Mouse (Mus musculus) neural tube, embryonic 14.5 days (tissue): ENCODE results near the gene Mospd3. TPM values are rescaled to one million over a fixed set of nuclear protein-coding genes. Genes with fewer than 3 reads are reported as not detected.
A peak's percentile ranks its signal among the peaks of the same experiment; 100 is the strongest.

Experiments used
- ATAC-seq: fragments of 200-750 bp; cut with Nextera tagmentation; 2 replicates; pipeline ENCODE4 v1.8.0; 2017; ENCODE audit warnings: low read depth, mild to moderate bottlenecking, moderate TSS enrichment, moderate library complexity
- H3K27ac ChIP-seq: fragments of 300-500 bp; sonication (generic); 2 replicates; pipeline ENCODE4 v1.5.1; 2014; ENCODE audit warnings: low read depth, mild to moderate bottlenecking, control low read depth, low read length, moderate library complexity, mixed read lengths
- H3K27me3 ChIP-seq: fragments of 300-500 bp; sonication (generic); 2 replicates; pipeline ENCODE4 v1.6.1; 2014; ENCODE audit warnings: low read length; ENCODE audit not compliant: control insufficient read depth, insufficient read depth
- H3K36me3 ChIP-seq: fragments of 300-500 bp; sonication (generic); 2 replicates; pipeline ENCODE4 v1.6.1; 2014; ENCODE audit warnings: low read length, mixed read lengths; ENCODE audit not compliant: control insufficient read depth, insufficient read depth
- H3K4me1 ChIP-seq: fragments of 300-500 bp; sonication (generic); 2 replicates; pipeline ENCODE4 v1.6.1; 2014; ENCODE audit warnings: low read length; ENCODE audit not compliant: control insufficient read depth, insufficient read depth
- H3K4me2 ChIP-seq: fragments of 300-500 bp; sonication (generic); 2 replicates; pipeline ENCODE4 v1.6.1; 2014; ENCODE audit warnings: mild to moderate bottlenecking, low read depth, low read length, control low read depth
- H3K4me3 ChIP-seq: fragments of 300-500 bp; sonication (generic); 2 replicates; pipeline ENCODE4 v1.5.1; 2014; ENCODE audit warnings: low read depth, low read length, control low read depth, mixed read lengths
- H3K9ac ChIP-seq: fragments of 300-500 bp; sonication (generic); replicated peaks from 2 replicates; pipeline ENCODE4 v1.6.1; 2014; ENCODE audit warnings: low read depth, mild to moderate bottlenecking, control low read depth, low read length, mixed read lengths
- H3K9me3 ChIP-seq: fragments of 300-500 bp; sonication (generic); 2 replicates; pipeline ENCODE4 v1.6.1; 2016; ENCODE audit warnings: low read length; ENCODE audit not compliant: control insufficient read depth
- WGBS: fragments of 180-500 bp; shearing (Covaris S2); extraction: QIAGEN DNeasy Blood & Tissue Kit; methylation state at CpG from one replicate; pipeline ENCODE4 v1.1.7; 2014; 5-methylcytosine and 5-hydroxymethylcytosine counted together
- polyA plus RNA-seq: library from polyadenylated mRNA; unstranded; fragments of >200 nt; fragmentation: Nextera tagmentation; extraction: Ambion mirVana; gene quantifications from 2 replicates; pipeline ENCODE4 v1.2.1, GENCODE M21; 2014

Gene Mospd3
- 80.5 and 90.7 TPM in 2 replicates for polyA plus RNA-seq

DNA sequence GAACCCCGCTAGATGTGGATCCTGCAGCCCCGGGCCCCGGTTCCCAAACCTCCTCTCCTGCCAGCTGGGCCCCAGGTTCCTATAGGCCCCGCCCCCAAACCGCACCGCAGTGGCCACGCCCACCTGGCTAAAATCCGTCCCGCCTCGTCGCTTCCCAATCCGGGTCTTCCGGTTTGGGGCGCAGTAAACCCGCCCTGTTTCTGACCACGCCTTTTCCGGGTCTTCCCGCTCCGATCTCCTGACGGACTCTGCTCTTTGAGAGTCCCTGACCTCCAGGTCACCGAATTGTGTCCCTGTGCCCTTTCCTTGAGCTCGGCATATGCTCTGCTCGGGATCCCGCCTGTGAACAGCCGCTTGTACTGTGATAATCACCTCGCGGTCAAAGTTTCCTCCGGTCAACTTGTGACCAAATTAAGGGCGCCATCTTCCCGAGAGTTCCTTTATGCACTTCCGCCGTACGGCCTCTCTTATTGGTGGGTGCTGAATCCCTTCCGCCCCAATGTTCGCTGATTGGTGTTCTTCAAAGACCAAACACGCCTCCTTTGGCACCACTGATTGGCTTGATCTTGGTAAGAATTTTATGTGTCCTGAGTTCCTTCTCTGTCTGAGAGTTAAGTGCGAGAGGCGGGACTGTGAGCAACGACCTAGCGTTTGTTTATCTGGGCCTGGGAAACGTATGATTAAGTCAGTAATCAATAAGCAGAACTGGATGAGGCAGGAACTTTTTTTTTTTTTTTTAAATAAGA, at the start of gene Mospd3:
Gene Mospd3 (minus strand): TSS at position 440 of the 746 bp plus-strand sequence.
- ATAC-seq = peak; percentile 96
- Histone ChIP-seq H3K36me3 (no peaks in the 10 kb centered on the region), H3K27ac (peak within 1 kb of the TSS; percentile 76), H3K27me3 (no peaks in the 10 kb centered on the region), H3K9me3 (no peaks in the 10 kb centered on the region), H3K4me3 (peak within 1 kb of the TSS; percentile 74), H3K9ac (peak within 1 kb of the TSS; percentile 79), H3K4me1 (peaks cover 16% of the 10 kb centered on the region; the same call in 1 of the 2 replicates), H3K4me2 (peak within 1 kb of the TSS; percentile 80)
- WGBS = under 1% methylated on average over 41 of the region's 41 CpGs

DNA sequence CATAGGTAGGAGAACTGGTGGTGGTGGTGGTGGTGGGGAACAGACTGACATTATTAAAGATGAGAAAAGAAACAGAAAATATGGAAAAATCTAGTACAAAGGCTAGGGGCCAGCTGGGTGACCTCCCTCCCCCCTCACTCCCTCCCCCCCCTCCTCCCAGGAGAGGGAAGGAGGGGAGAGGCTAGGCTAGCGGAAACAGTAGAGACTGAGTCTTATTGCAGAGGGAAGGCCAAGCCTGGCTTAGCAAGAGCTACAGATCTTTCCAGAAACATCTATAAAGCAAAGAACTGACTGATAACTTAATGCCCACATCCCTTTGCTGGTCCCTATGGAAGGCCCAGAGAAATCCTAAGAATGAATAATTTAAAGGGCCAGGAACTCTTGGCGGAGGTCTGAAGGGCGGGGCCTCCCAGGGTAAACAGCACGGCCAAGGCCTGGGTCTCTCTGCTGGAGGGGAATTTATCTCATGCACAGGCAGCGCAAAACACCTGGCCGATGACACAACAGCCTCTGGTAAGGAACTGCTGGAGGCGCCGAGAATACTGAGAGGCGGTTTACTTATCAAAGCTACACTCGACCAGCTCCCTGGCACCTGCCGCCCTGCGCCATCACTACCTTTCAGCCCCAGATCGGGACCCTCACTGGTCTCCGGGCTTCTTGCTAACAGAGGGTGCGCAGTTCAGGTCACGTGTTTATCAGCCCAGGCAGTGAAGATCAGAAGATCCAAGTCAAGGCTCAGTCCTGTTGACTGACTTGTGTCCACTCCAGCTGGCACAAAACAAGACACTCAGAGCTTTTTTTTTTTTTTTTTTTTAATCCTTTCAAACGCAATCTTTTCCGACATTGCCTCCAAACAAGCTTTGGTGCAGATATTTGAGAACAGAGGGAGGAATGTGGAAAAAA, 49.1 kb upstream of the Mospd3 start:
- Histone ChIP-seq H3K9ac (0 out of 2 replicates have a peak overlapping the region, but pooled peaks have one; percentile 21), H3K4me1 (peaks cover 14% of the 10 kb centered on the region; the same call in 1 of the 2 replicates), H3K27me3 (peaks cover 14% of the 10 kb centered on the region), H3K9me3 (no peaks in the 10 kb centered on the region), H3K4me2 (no peak overlapping the region), H3K36me3 (peaks cover 5% of the 10 kb centered on the region; the same call in 1 of the 2 replicates), H3K27ac (no peak overlapping the region), H3K4me3 (no peak overlapping the region)
- ATAC-seq = no peak
- WGBS = 21% methylated on average over 18 of the region's 18 CpGs

DNA sequence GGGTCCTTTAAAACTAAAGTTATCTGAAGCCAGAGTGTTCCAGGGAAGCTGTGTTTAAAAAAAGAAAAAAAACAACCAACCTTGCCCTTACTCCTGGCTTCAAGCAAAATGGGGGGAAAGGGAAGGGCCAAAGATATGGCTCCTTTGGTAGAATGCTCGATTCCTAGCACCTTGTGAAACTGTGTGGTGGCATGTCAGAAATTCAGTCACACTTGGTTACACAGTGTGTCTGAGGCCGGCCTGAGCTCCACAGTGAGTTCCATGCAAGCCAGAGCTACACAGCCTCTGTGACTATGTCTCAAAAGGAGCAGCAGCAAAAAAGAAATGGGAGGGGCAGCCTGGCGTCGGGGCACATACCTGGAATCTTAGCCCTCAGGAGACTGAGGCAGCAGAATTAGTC, 48.4 kb upstream of the Mospd3 start:
- Histone ChIP-seq H3K9me3 (no peaks in the 10 kb centered on the region), H3K4me1 (peaks cover 14% of the 10 kb centered on the region; the same call in 1 of the 2 replicates), H3K27me3 (peaks cover 18% of the 10 kb centered on the region), H3K4me2 (no peak overlapping the region), H3K9ac (no peak overlapping the region), H3K36me3 (peaks cover 5% of the 10 kb centered on the region; the same call in 1 of the 2 replicates), H3K4me3 (no peak overlapping the region), H3K27ac (no peak overlapping the region)
- 50% methylated on average over 4 of the region's 4 CpGs for WGBS
- ATAC-seq = no peak

DNA sequence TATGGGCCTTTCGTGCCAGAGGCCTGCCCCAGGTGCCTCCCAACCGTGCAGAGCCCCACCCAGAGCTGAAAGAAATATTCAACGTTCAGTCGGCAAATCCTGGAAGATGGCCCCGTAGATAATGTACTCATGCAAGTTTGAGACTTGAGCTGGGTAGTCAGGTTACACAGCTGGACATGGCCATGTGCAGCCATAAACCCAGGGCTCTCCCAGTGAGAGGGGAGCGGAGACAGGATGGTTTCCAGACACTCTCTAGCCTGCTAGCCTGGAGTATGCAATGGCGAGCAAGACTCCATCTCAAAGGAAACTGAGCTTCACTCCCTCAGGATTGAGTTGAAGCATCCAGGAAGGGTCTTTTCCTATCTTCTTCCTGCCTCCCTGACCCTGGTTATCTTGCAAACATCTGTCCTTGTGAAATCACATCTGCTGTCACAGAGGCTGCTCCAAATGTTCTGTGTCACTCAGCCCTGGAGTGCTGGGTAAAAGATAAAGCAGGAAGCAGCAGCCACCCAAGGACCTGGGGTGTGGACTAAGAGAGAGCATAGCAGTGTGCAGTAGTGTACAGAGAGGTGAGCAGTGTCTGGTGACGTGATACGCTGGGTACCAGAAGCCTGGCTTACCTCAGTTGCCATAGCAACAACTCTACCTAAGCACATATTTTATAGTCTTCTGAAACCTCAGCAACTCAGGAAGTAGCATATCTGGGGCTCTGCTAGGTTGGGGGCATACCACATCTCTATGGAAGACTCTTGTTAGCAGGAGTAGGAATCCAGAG, 47.2 kb upstream of the Mospd3 start:
- Histone ChIP-seq H3K36me3 (peaks cover 5% of the 10 kb centered on the region; the same call in 1 of the 2 replicates), H3K27me3 (peaks cover 24% of the 10 kb centered on the region), H3K4me1 (peaks cover 14% of the 10 kb centered on the region; the same call in 1 of the 2 replicates), H3K9ac (0 out of 2 replicates have a peak overlapping the region, but pooled peaks have one; percentile 16), H3K4me3 (no peak overlapping the region), H3K4me2 (no peak overlapping the region), H3K27ac (no peak overlapping the region), H3K9me3 (no peaks in the 10 kb centered on the region)
- WGBS = 67% methylated on average over 9 of the region's 9 CpGs
- ATAC-seq = peak; percentile 62; the same call in 1 of the 2 replicates

DNA sequence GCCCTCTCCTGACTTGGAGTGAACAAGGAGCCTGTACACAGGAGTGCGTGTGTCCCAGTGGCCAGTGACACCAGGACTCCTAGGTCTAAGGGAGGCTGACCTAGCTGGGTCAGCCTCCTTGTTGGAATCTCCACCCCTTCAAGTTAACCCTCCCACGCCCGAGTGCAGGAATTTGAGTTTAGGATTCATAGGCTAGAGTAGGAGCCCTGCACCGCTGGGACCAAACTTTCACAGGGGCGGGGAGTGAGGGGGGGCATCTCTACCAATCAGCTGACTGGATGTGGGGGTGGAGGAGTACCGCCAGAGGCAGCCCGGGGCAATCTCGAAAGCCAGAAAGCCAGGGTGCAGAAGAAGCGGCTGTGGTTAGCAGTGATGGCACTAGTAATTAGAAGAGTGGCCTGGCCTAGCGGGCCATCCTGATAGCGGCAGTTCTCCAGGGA, 44.8 kb upstream of the Mospd3 start, which contains the start of gene Irs3:
Gene Irs3 (minus strand): TSS at position 63 of the 440 bp plus-strand sequence.
- no peaks in the 10 kb centered on the region for H3K9me3 ChIP-seq
- peaks cover 24% of the 10 kb centered on the region for H3K27me3 ChIP-seq
- 13% methylated on average over 11 of the region's 11 CpGs for WGBS
- peaks cover 4% of the 10 kb centered on the region; the same call in 1 of the 2 replicates for H3K36me3 ChIP-seq
- peak within 1 kb of the TSS; percentile 38; the same call in 1 of the 2 replicates for H3K4me2 ChIP-seq
- no peak for ATAC-seq
- H3K9ac ChIP-seq = 0 out of 2 replicates have a peak within 1 kb of the TSS, but pooled peaks have one; percentile 8
- H3K4me1 ChIP-seq = peaks cover 14% of the 10 kb centered on the region; the same call in 1 of the 2 replicates
- peak within 1 kb of the TSS; percentile 10 for H3K4me3 ChIP-seq
- no peak within 1 kb of the TSS for H3K27ac ChIP-seq

DNA sequence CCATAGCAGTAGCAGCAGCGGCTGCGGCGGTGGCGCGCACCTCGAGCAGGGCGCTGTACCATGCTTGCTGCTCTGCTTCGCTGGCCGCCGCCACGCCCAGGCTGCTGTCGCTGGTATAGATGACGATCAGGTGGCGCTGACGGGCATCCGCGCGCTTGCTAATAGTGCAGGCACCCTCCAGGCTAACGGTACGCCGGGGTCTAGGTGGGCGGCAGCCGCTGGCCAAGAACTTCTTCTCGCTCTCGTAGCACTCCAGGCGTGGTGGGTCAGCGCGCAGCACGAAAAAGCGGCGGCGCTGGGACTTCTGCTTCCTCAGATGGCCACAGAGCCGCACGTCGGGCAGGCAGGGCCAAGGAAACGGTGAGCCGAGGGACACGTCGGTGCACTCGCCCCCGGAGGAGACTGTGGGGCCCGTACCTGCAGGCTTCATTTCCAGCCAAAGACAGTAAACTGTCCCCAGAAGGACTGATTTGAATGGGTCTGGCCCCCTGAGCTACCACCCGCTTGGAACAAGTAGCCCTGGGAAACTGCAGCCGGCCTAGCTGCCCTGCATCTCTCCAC, 44.3 kb upstream of the Mospd3 start:
- H3K27ac ChIP-seq = no peak overlapping the region
- H3K4me2 ChIP-seq = peak overlapping the region; percentile 38; the same call in 1 of the 2 replicates
- 0 out of 2 replicates have a peak overlapping the region, but pooled peaks have one; percentile 8 for H3K9ac ChIP-seq
- peaks cover 9% of the 10 kb centered on the region; the same call in 1 of the 2 replicates for H3K36me3 ChIP-seq
- H3K9me3 ChIP-seq = no peaks in the 10 kb centered on the region
- WGBS = 1% methylated on average over 44 of the region's 44 CpGs
- H3K4me3 ChIP-seq = peak overlapping the region; percentile 10
- no peak for ATAC-seq
- peaks cover 24% of the 10 kb centered on the region for H3K27me3 ChIP-seq
- H3K4me1 ChIP-seq = peaks cover 14% of the 10 kb centered on the region; the same call in 1 of the 2 replicates

DNA sequence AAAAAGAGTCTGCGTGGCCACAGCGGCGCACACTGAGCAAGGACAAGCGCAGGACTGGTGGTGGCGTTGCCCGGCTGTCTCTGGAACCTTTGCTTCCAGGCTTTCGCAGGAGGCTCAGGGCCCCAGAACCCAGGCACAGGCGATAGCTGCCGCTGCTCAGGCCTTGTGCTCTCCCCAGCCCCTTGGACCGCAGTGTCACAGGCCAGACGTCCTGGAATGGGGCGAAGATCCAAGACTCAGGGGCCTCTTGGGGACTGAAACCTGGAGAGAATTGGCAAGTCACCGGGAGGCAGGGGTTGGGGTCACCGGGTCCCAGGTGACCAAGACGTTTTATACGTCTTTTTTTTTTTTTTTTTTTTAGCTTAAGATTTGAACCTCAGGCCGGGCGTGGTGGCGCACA, 43.6 kb upstream of the Mospd3 start:
- peaks cover 24% of the 10 kb centered on the region for H3K27me3 ChIP-seq
- H3K4me3 ChIP-seq = no peak overlapping the region
- no peak for ATAC-seq
- H3K9me3 ChIP-seq = no peaks in the 10 kb centered on the region
- no peak overlapping the region for H3K4me2 ChIP-seq
- H3K27ac ChIP-seq = no peak overlapping the region
- peaks cover 12% of the 10 kb centered on the region for H3K36me3 ChIP-seq
- peaks cover 10% of the 10 kb centered on the region; the same call in 1 of the 2 replicates for H3K4me1 ChIP-seq
- 36% methylated on average over 19 of the region's 19 CpGs for WGBS
- H3K9ac ChIP-seq = no peak overlapping the region

DNA sequence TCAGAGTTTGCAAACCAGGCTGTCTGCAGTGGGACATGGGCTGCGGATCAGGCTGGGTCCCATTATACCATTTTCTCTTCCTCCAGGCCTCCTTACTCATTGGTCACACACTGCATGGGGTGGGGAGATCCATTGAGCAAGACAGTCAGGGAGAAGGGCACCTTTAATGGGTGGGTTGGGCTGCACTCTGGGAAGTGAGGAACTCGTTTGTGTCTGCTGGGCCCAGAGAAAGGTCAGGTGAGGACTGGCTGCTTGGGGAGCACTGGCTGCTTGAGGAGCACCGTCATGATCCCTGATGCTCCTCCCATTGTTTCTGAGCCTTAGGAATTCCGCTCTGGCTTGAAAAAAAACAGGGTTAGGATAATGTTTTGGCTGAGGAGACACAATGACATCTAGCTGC, 42.0 kb upstream of the Mospd3 start:
- H3K4me1 ChIP-seq = 0 out of 2 replicates have a peak, but pooled peaks cover 3% of the 10 kb centered on the region
- peaks cover 24% of the 10 kb centered on the region for H3K27me3 ChIP-seq
- no peak overlapping the region for H3K4me3 ChIP-seq
- no peak overlapping the region for H3K27ac ChIP-seq
- H3K9me3 ChIP-seq = no peaks in the 10 kb centered on the region
- H3K4me2 ChIP-seq = no peak overlapping the region
- ATAC-seq = no peak
- 53% methylated on average over 4 of the region's 4 CpGs for WGBS
- peaks cover 27% of the 10 kb centered on the region for H3K36me3 ChIP-seq
- H3K9ac ChIP-seq = no peak overlapping the region
